Mouse (Mus musculus) MEL (cell line): ENCODE measurements around the gene Lingo1. TPM values are rescaled to one million over a fixed set of nuclear protein-coding genes. Genes with fewer than 3 reads are reported as not detected.

Experiments
- DNase-seq: peaks from one replicate; pipeline ENCODE4 v3.0.0; 2011; ENCODE audit warnings: low read depth, low spot score
- H3K27ac ChIP-seq: 2 replicates; pipeline ENCODE4 v1.5.1; 2012; ENCODE audit warnings: low read depth, mild to moderate bottlenecking, control low read depth, low read length, moderate library complexity; ENCODE audit not compliant: control insufficient read depth
- H3K27me3 ChIP-seq, 2 experiments: fragments of 150-350 bp in 1 of 2; sonication (generic) in 1 of 2; 2 replicates each; pipeline ENCODE4 v1.6.1; 2012; ENCODE audit warnings: low read length in 2 of 2, mild to moderate bottlenecking in 2 of 2, improper control_type of control experiment in 1 of 2, moderate library complexity in 1 of 2; ENCODE audit not compliant: insufficient read depth in 2 of 2, control insufficient read depth in 1 of 2
- H3K36me3 ChIP-seq, 2 experiments: 2 replicates each; pipeline ENCODE4 v1.6.1; 2012 to 2014; ENCODE audit warnings: low read length in 2 of 2, improper control_type of control experiment in 1 of 2, inconsistent platforms in 1 of 2, mild to moderate bottlenecking in 1 of 2; ENCODE audit not compliant: insufficient read depth in 2 of 2, control insufficient read depth in 1 of 2
- H3K4me1 ChIP-seq, 2 experiments: fragments of 150-350 bp in 1 of 2; sonication (generic) in 1 of 2; 2 replicates each; pipeline ENCODE4 v1.6.1; 2012; ENCODE audit warnings: low read length in 2 of 2, improper control_type of control experiment in 1 of 2, mild to moderate bottlenecking in 1 of 2; ENCODE audit not compliant: insufficient read depth in 2 of 2, control insufficient read depth in 1 of 2
- H3K4me3 ChIP-seq, 2 experiments: fragments of 150-350 bp in 1 of 2; sonication (generic) in 1 of 2; 2 replicates each; pipeline ENCODE4 v1.5.1; 2012; ENCODE audit warnings: low read depth in 2 of 2, low read length in 2 of 2, mild to moderate bottlenecking in 2 of 2, moderate library complexity in 2 of 2, control low read depth in 1 of 2, improper control_type of control experiment in 1 of 2; ENCODE audit not compliant: control insufficient read depth in 1 of 2, insufficient read depth in 1 of 2
- H3K79me2 ChIP-seq: 2 replicates; pipeline ENCODE4 v1.6.1; 2012; ENCODE audit warnings: mild to moderate bottlenecking, low read length, moderate library complexity; ENCODE audit not compliant: control insufficient read depth, poor library complexity, insufficient read depth
- H3K9ac ChIP-seq: 2 replicates; pipeline ENCODE4 v1.6.1; 2012; ENCODE audit warnings: low read depth, mild to moderate bottlenecking, control low read depth, low read length, moderate library complexity; ENCODE audit not compliant: control insufficient read depth, poor library complexity, severe bottlenecking
- H3K9me3 ChIP-seq: fragments of 150-350 bp; sonication (generic); replicated peaks from 2 replicates; pipeline ENCODE4 v1.6.1; 2012; ENCODE audit warnings: mild to moderate bottlenecking, low read length, improper control_type of control experiment, moderate library complexity; ENCODE audit not compliant: insufficient read depth
- BHLHE40 ChIP-seq: IDR thresholded peaks from 2 replicates; pipeline ENCODE4 v1.6.1; 2012; ENCODE audit warnings: low read depth, mild to moderate bottlenecking, inconsistent platforms, low read length, improper control_type of control experiment, borderline replicate concordance
- CHD1 ChIP-seq: IDR thresholded peaks from 2 replicates; pipeline ENCODE4 v1.6.1; 2012; ENCODE audit warnings: low read depth, mild to moderate bottlenecking, inconsistent platforms, low read length, improper control_type of control experiment
- CTCF ChIP-seq, 3 experiments: IDR thresholded peaks in 2 of 3; conservative IDR thresholded peaks in 1 of 3; 2 replicates each; pipeline ENCODE4 v1.5.1; 2011 to 2012; ENCODE audit warnings: low read length in 3 of 3, low read depth in 2 of 3, mild to moderate bottlenecking in 2 of 3, improper control_type of control experiment in 1 of 3, inconsistent platforms in 1 of 3, mixed read lengths in 1 of 3, moderate library complexity in 1 of 3; ENCODE audit not compliant: control insufficient read depth in 1 of 3, insufficient read depth in 1 of 3, poor library complexity in 1 of 3, severe bottlenecking in 1 of 3
- E2F4 ChIP-seq: IDR thresholded peaks from 2 replicates; pipeline ENCODE4 v1.6.1; 2011; ENCODE audit warnings: low read depth, low read length, improper control_type of control experiment, borderline replicate concordance
- EP300 ChIP-seq, 2 experiments: IDR thresholded peaks; 2 replicates each; pipeline ENCODE4 v1.6.1; 2011; ENCODE audit warnings: improper control_type of control experiment in 2 of 2, low read length in 2 of 2, low read depth in 1 of 2, mild to moderate bottlenecking in 1 of 2
- ETS1 ChIP-seq: IDR thresholded peaks from 2 replicates; pipeline ENCODE4 v1.6.1; 2012; ENCODE audit warnings: low read depth, mild to moderate bottlenecking, inconsistent platforms, low read length, improper control_type of control experiment, moderate library complexity
- GABPA ChIP-seq: IDR thresholded peaks from 2 replicates; pipeline ENCODE4 v1.6.1; 2012; ENCODE audit warnings: low read depth, mild to moderate bottlenecking, inconsistent platforms, low read length, improper control_type of control experiment, moderate library complexity
- GATA1 ChIP-seq: IDR thresholded peaks from 2 replicates; pipeline ENCODE4 v1.6.1; 2011; ENCODE audit warnings: low read depth, low read length, improper control_type of control experiment
- JUND ChIP-seq: IDR thresholded peaks from 2 replicates; pipeline ENCODE4 v1.6.1; 2011; ENCODE audit warnings: low read depth, mild to moderate bottlenecking, improper control_type of control experiment, low read length
- MAFK ChIP-seq: IDR thresholded peaks from 2 replicates; pipeline ENCODE4 v1.6.1; 2011; ENCODE audit warnings: low read depth, mild to moderate bottlenecking, low read length, improper control_type of control experiment, borderline replicate concordance
- MAX ChIP-seq: IDR thresholded peaks from 2 replicates; pipeline ENCODE4 v1.6.1; 2011; ENCODE audit warnings: low read length, improper control_type of control experiment
- MYB ChIP-seq: IDR thresholded peaks from 2 replicates; pipeline ENCODE4 v1.6.1; 2011; ENCODE audit warnings: mild to moderate bottlenecking, low read depth, low read length, improper control_type of control experiment
- NELFE ChIP-seq: IDR thresholded peaks from 2 replicates; pipeline ENCODE4 v1.6.1; 2011; ENCODE audit warnings: low read depth, low read length, improper control_type of control experiment
- NRF1 ChIP-seq: IDR thresholded peaks from 2 replicates; pipeline ENCODE4 v1.6.1; 2014; ENCODE audit warnings: low read depth, mild to moderate bottlenecking, inconsistent platforms, low read length, improper control_type of control experiment, moderate library complexity; ENCODE audit not compliant: poor library complexity, insufficient read depth, severe bottlenecking
- RCOR1 ChIP-seq: IDR thresholded peaks from 2 replicates; pipeline ENCODE4 v1.6.1; 2012; ENCODE audit warnings: low read depth, mild to moderate bottlenecking, inconsistent platforms, low read length, improper control_type of control experiment
- TAL1 ChIP-seq: IDR thresholded peaks from 2 replicates; pipeline ENCODE4 v1.6.1; 2012; ENCODE audit warnings: mild to moderate bottlenecking, inconsistent platforms, low read length, moderate library complexity, mixed read lengths
- TBP ChIP-seq: IDR thresholded peaks from 2 replicates; pipeline ENCODE4 v1.8.0; 2011; ENCODE audit warnings: low read depth, low read length, improper control_type of control experiment
- TCF12 ChIP-seq: IDR thresholded peaks from 2 replicates; pipeline ENCODE4 v1.6.1; 2014; ENCODE audit warnings: low read depth, mild to moderate bottlenecking, inconsistent platforms, low read length, improper control_type of control experiment, moderate library complexity
- USF1 ChIP-seq: IDR thresholded peaks from 2 replicates; pipeline ENCODE4 v1.6.1; 2014; ENCODE audit warnings: low read depth, mild to moderate bottlenecking, inconsistent platforms, low read length, improper control_type of control experiment, moderate library complexity
- ZC3H11A ChIP-seq: IDR thresholded peaks from 2 replicates; pipeline ENCODE4 v1.6.1; 2012; ENCODE audit warnings: low read depth, mild to moderate bottlenecking, inconsistent platforms, low read length, improper control_type of control experiment
- ZKSCAN1 ChIP-seq: IDR thresholded peaks from 2 replicates; pipeline ENCODE4 v1.6.1; 2012; ENCODE audit warnings: low read depth, mild to moderate bottlenecking, inconsistent platforms, low read length, improper control_type of control experiment, moderate library complexity
- polyA plus RNA-seq, 2 experiments: library from polyadenylated mRNA; stranded (reverse) in 1 of 2; unstranded in 1 of 2; fragments of >175 nt in 1 of 2; fragments of >200 nt in 1 of 2; gene quantifications; 2 replicates each; pipeline versions ENCODE4 v1.2.1 to v1.2.4; 2012; ENCODE audit warnings: low replicate concordance in 2 of 2, low read depth in 1 of 2; ENCODE audit not compliant: insufficient read length in 2 of 2, insufficient read depth in 1 of 2, missing spikeins in 1 of 2
- total RNA-seq: library from RNA; depleted of rRNA; stranded (reverse); fragments of 300-350 nt; gene quantifications from 2 replicates; pipeline ENCODE4 v1.2.3, GENCODE M21; 2012

The Lingo1 gene
- total and polyA plus RNA-seq, 3 experiments = not detected

- Histone ChIP-seq H3K9me3 (no peaks in the 10 kb centered on the region), H3K9ac (no peak overlapping the region), H3K79me2 (no peaks in the 10 kb centered on the region), H3K36me3 (no peaks in the 10 kb centered on the region), H3K4me1 (no peaks in the 10 kb centered on the region), H3K27me3 (no peaks in the 10 kb centered on the region), H3K4me3 (no peak overlapping the region), H3K27ac (no peak overlapping the region)
- TF ChIP-seq TAL1 (no peak), EP300 (IDR thresholded peaks at IDR 0.05; ENCODE audit: low read depth in 1 of 2, low read length in 2 of 2) (no peak), TBP (no peak), ZC3H11A (no peak), MAFK (no peak), NRF1 (no peak), ETS1 (no peak), NELFE (no peak), GABPA (no peak), USF1 (no peak), GATA1 (no peak), CHD1 (no peak), CTCF (IDR thresholded peaks at IDR 0.05 in 2 of 3, conservative IDR thresholded peaks at IDR 0.05 in 1 of 3; ENCODE audit: control insufficient read depth in 1 of 3, insufficient read depth in 1 of 3, low read depth in 2 of 3, low read length in 3 of 3, poor library complexity in 1 of 3, severe bottlenecking in 1 of 3) (no peak), MAX (no peak), E2F4 (no peak), TCF12 (no peak), RCOR1 (no peak), MYB (no peak), JUND (no peak)
- DNase-seq = no peak
Measured at GRCm38 (mm10) chr9:56618660-56619059, 177.6 kb downstream of the Lingo1 start.

GRCm38 (mm10) chr9:56616061-56616460 is 180.2 kb downstream of the Lingo1 start:
- no peaks in the 10 kb centered on the region for H3K9me3 ChIP-seq
- H3K79me2 ChIP-seq = no peaks in the 10 kb centered on the region
- H3K4me3 ChIP-seq = no peak overlapping the region
- no peaks in the 10 kb centered on the region for H3K36me3 ChIP-seq
- H3K27ac ChIP-seq = no peak overlapping the region
- DNase-seq = no peak
- H3K27me3 ChIP-seq = no peaks in the 10 kb centered on the region
- H3K9ac ChIP-seq = no peak overlapping the region
- TF ChIP-seq ZC3H11A (no peak), BHLHE40 (no peak), TBP (no peak), ZKSCAN1 (no peak)
- H3K4me1 ChIP-seq = no peaks in the 10 kb centered on the region
